Comparison of ENCODE assay signal across 8 mouse cellular contexts in the genomic region with DNA sequence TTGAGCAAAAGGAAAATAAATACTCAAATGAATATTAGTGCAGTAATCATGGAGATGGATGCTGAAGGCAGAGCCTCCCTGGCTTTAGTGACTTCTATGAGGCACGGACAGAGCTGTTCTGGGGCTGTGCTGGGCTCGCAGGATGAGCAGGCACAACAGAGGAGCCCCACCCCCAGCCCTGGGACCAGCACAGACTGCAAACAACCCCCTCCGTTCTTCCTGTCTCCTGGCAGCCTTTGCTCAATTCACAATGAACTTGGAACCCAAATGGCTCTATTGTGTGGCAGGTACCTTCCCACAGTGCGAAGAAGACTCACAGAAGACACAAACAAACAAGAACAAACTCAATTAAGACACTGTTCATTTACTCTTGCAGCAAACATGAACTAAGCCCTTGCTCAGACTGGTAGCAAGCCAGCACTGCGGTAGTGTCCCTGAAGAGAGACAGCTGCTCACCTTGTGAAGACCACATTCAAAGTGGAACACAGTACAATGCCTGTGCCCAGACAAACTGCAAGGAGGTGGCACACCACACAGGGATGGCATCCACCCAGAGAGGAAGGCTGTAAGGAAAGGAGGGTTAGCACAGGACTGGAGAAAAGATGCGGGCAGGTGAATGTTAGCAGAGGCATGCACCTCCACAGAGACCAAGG.
A peak's percentile ranks its signal among the peaks of the same experiment; 100 is the strongest.
DNase-seq lines count a peak whose midpoint lies in the region; ATAC-seq and TF ChIP-seq lines count a peak whose summit lies in the region.

No protein-coding gene starts in this region.

- peak overlapping the region; percentile 27; the same call in 1 of the 2 replicates for H3K9ac ChIP-seq in forebrain, embryonic 13.5 days
- no peak overlapping the region for H3K9ac ChIP-seq in forebrain, postnatal 0 days
- H3K9ac ChIP-seq in lung, embryonic 15.5 days, result no peak overlapping the region
- H3K9ac ChIP-seq in hindbrain, embryonic 15.5 days, result no peak overlapping the region
- peak overlapping the region; percentile 39 for H3K9ac ChIP-seq in midbrain, embryonic 13.5 days (replicated peaks)

- no peaks in the 10 kb centered on the region for H3K27me3 ChIP-seq in forebrain, embryonic 13.5 days
- H3K27me3 ChIP-seq in forebrain, postnatal 0 days (ENCODE audit: insufficient read depth, low read length), result no peaks in the 10 kb centered on the region
- H3K27me3 ChIP-seq in lung, embryonic 15.5 days, result no peaks in the 10 kb centered on the region
- H3K27me3 ChIP-seq in hindbrain, embryonic 15.5 days, result no peaks in the 10 kb centered on the region
- 0 out of 2 replicates have a peak, but pooled peaks cover 3% of the 10 kb centered on the region for H3K27me3 ChIP-seq in midbrain, embryonic 13.5 days

- no peak for DNase-seq in forebrain, postnatal 0 days
- DNase-seq in lung, postnatal 25 days (ENCODE audit: low spot score), result no peak
- no peak for DNase-seq in embryo, embryonic 10 days (ENCODE audit: low spot score)
- no peak for DNase-seq in right cerebral cortex, postnatal 4 days

- peaks cover 79% of the 10 kb centered on the region for H3K4me1 ChIP-seq in forebrain, embryonic 13.5 days
- H3K4me1 ChIP-seq in forebrain, postnatal 0 days (ENCODE audit: insufficient read depth), result peaks cover 7% of the 10 kb centered on the region; the same call in 1 of the 2 replicates
- peaks cover 31% of the 10 kb centered on the region for H3K4me1 ChIP-seq in lung, embryonic 15.5 days
- H3K4me1 ChIP-seq in hindbrain, embryonic 15.5 days (replicated peaks), result peaks cover 63% of the 10 kb centered on the region
- H3K4me1 ChIP-seq in midbrain, embryonic 13.5 days (replicated peaks), result peaks cover 73% of the 10 kb centered on the region

- no peaks in the 10 kb centered on the region for H3K9me3 ChIP-seq in forebrain, embryonic 13.5 days (replicated peaks)
- H3K9me3 ChIP-seq in forebrain, postnatal 0 days (ENCODE audit: low read length), result no peaks in the 10 kb centered on the region
- no peaks in the 10 kb centered on the region for H3K9me3 ChIP-seq in lung, embryonic 15.5 days
- no peaks in the 10 kb centered on the region for H3K9me3 ChIP-seq in hindbrain, embryonic 15.5 days
- no peaks in the 10 kb centered on the region for H3K9me3 ChIP-seq in midbrain, embryonic 13.5 days

- H3K4me2 ChIP-seq in forebrain, embryonic 13.5 days, result no peak overlapping the region
- no peak overlapping the region for H3K4me2 ChIP-seq in forebrain, postnatal 0 days (ENCODE audit: low read depth)
- H3K4me2 ChIP-seq in lung, embryonic 15.5 days, result no peak overlapping the region
- H3K4me2 ChIP-seq in hindbrain, embryonic 15.5 days, result no peak overlapping the region
- no peak overlapping the region for H3K4me2 ChIP-seq in midbrain, embryonic 13.5 days (replicated peaks)

- H3K36me3 ChIP-seq in forebrain, embryonic 13.5 days (ENCODE audit: poor library complexity, severe bottlenecking), result no peaks in the 10 kb centered on the region
- no peaks in the 10 kb centered on the region for H3K36me3 ChIP-seq in forebrain, postnatal 0 days (ENCODE audit: insufficient read depth)
- H3K36me3 ChIP-seq in lung, embryonic 15.5 days, result no peaks in the 10 kb centered on the region
- no peaks in the 10 kb centered on the region for H3K36me3 ChIP-seq in hindbrain, embryonic 15.5 days
- no peaks in the 10 kb centered on the region for H3K36me3 ChIP-seq in midbrain, embryonic 13.5 days

- H3K27ac ChIP-seq in forebrain, embryonic 13.5 days, result peak overlapping the region; percentile 33; the same call in 1 of the 2 replicates
- no peak overlapping the region for H3K27ac ChIP-seq in forebrain, postnatal 0 days (ENCODE audit: low read depth, low read length)
- H3K27ac ChIP-seq in lung, embryonic 15.5 days, result no peak overlapping the region
- peak overlapping the region; percentile 23; the same call in 1 of the 2 replicates for H3K27ac ChIP-seq in hindbrain, embryonic 15.5 days (replicated peaks)
- H3K27ac ChIP-seq in midbrain, embryonic 13.5 days, result peak overlapping the region; percentile 25; the same call in 1 of the 2 replicates

- no peak overlapping the region for H3K4me3 ChIP-seq in forebrain, embryonic 13.5 days
- no peak overlapping the region for H3K4me3 ChIP-seq in forebrain, postnatal 0 days (ENCODE audit: low read depth, low read length)
- H3K4me3 ChIP-seq in lung, embryonic 15.5 days, result no peak overlapping the region
- H3K4me3 ChIP-seq in hindbrain, embryonic 15.5 days, result no peak overlapping the region
- H3K4me3 ChIP-seq in midbrain, embryonic 13.5 days (replicated peaks), result no peak overlapping the region

- 32% methylated on average over 6 of the region's 6 CpGs for WGBS in forebrain, embryonic 13.5 days
- 31% methylated on average over 6 of the region's 6 CpGs for WGBS in forebrain, postnatal 0 days
- WGBS in lung, embryonic 15.5 days, result 47% methylated on average over 6 of the region's 6 CpGs
- WGBS in hindbrain, embryonic 15.5 days, result 26% methylated on average over 6 of the region's 6 CpGs
- 29% methylated on average over 6 of the region's 6 CpGs for WGBS in midbrain, embryonic 13.5 days

- no peak for TF ChIP-seq CTCF in forebrain, postnatal 0 days (IDR thresholded peaks at IDR 0.05; ENCODE audit: low read depth)

- no peak for ATAC-seq in forebrain, embryonic 13.5 days
- no peak for ATAC-seq in forebrain, postnatal 0 days
- ATAC-seq in lung, embryonic 15.5 days (ENCODE audit: borderline replicate concordance, extremely low read depth, low FRiP score, low TSS enrichment), result peak; percentile 67; the same call in 1 of the 2 replicates
- ATAC-seq in hindbrain, embryonic 15.5 days (ENCODE audit: low FRiP score, low read depth), result no peak
- ATAC-seq in midbrain, embryonic 13.5 days, result no peak

Comparison
In these comparisons a context has a peak if more than half of its experiments do, and no peak if none do; other contexts are left out.
1. H3K27ac ChIP-seq: peak in forebrain, embryonic 13.5 days (single experiment), hindbrain, embryonic 15.5 days (single experiment) and midbrain, embryonic 13.5 days (single experiment); none in forebrain, postnatal 0 days (single experiment) and lung, embryonic 15.5 days (single experiment).
2. H3K9ac ChIP-seq: peak in forebrain, embryonic 13.5 days (single experiment) and midbrain, embryonic 13.5 days (single experiment); none in forebrain, postnatal 0 days (single experiment), lung, embryonic 15.5 days (single experiment) and hindbrain, embryonic 15.5 days (single experiment).